Mouse (Mus musculus): ENCODE measurements around the gene Gpc6.
"Not testable (repeated sequence)": the region's sequence is repeated elsewhere in the genome, so short reads cannot be mapped to it uniquely, and the experiment has no call there.

Gene Gpc6

DNA sequence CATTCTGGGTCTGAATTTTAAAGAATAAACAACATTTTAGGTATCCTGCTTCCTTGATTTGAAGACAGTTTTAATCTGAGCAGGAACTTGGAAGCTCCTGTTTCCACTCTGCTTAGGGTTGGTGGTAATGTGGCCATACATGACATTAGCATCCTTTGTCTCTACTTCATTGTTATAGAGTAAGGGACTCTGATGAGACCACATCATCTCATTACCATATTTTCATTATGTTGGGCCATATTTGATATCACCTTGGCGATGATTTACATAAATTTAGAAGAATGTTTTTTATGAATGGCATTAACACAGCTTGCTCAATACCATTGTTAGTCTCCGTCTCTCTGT lies 436.8 kb downstream of the Gpc6 start:
- in situ Hi-C loops (cut with MboI, MseI) = no loop called here

DNA sequence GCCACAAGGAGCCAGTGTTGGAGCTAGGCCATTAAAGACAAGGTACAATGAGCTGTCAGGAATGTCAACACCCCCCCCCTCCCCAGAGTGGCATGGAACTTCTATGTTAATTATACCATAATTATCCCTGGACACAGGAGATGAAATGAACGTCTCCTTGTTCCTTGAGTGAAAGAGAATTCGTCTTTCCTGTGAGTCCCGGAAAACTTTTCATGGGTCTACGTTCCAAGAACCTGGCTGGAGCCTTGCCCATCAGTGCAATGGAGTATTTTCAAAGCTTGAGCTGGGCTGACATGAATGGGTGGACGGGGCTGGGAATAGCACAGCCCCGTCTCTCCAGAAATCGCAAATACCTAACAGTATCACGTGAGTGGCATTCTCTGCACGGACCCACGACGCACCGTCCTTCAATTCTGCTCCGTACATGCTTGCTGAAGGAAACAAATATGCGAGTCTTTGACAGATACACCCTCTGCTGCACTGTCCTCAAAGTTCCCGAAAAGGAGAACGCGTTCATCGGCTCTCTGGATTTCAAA lies 444.3 kb downstream of the Gpc6 start:
- in situ Hi-C loops (cut with MboI, MseI) = no loop called here

DNA sequence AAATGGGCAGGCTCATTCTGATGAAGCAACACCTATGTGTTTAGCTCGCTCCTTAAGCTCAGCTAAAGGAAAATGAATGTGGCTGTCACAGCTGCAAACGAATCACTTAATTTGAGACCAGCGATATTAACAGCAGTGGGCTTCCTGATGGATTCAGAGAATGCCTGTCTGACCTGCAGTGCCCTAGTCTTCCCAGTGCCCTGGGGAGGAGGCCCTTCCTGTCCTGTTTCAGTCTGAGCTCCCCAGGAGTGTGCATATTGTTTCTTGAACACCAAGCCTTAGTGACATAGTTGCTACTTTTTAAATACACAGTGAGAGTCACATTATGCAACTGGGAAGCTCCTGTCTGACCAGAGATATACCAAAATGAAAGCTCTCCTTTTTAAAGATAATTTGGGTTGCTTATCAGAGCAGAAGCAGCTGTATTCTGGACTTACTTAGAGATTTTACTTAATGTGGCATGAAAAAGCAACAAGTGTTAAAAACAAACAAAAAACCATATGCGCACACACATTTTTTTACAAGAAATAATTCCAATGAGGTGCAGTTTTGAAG lies 451.8 kb downstream of the Gpc6 start:
- in situ Hi-C loops (cut with MboI, MseI) = no loop called here

- in situ Hi-C loops (cut with MboI, MseI) = loop anchor here (10.0 kb wide), 1 partner anchor 295 kb away; no protein-coding TSS in a partner anchor
Measured at GRCm38 (mm10) chr14:117379979-117380378, 454.9 kb downstream of the Gpc6 start.

GRCm38 (mm10) chr14:117383188-117383587 lies 458.1 kb downstream of the Gpc6 start:
- in situ Hi-C loops (cut with MboI, MseI) = loop anchor here (10.0 kb wide), 1 partner anchor 292 kb away; no protein-coding TSS in a partner anchor

- in situ Hi-C loops (cut with MboI, MseI) = loop anchor here (10.0 kb wide), 1 partner anchor 291 kb away; no protein-coding TSS in a partner anchor
Measured at GRCm38 (mm10) chr14:117384096-117384770, 459.1 kb downstream of the Gpc6 start.

DNA sequence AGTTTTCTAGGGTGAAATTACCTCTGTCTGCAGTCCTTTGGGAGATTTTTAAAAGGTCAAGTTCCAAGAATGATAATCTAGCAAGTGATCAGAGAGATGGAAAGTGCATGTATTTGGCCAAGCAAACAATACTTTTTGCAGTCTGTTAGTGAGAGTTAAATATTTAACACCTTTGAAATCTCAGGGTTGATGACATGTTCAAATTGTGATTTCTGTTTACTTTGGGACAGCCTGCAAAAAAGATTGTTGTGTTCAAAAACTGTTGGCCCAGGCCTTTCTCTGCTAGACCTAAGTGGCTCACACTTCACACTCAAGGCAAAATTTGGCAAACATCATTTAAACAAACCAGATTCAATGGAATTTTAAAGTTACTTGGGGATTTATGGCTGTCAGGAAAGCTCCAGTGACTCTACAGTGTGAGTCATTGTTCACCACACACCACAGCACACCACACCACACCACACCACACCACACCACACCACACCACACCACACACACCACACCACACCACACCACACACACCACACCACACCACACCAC lies 460.7 kb downstream of the Gpc6 start:
- in situ Hi-C loops (cut with MboI, MseI) = loop anchor here (10.0 kb wide), 1 partner anchor 289 kb away; no protein-coding TSS in a partner anchor

GRCm38 (mm10) chr14:117390794-117391320 lies 465.7 kb downstream of the Gpc6 start:
- in situ Hi-C loops (cut with MboI, MseI) = no loop called here

GRCm38 (mm10) chr14:117391412-117391811 lies 466.3 kb downstream of the Gpc6 start:
- in situ Hi-C loops (cut with MboI, MseI) = no loop called here

- in situ Hi-C loops (cut with MboI, MseI) = no loop called here
Measured at GRCm38 (mm10) chr14:117397165-117397564, 472.1 kb downstream of the Gpc6 start.

DNA sequence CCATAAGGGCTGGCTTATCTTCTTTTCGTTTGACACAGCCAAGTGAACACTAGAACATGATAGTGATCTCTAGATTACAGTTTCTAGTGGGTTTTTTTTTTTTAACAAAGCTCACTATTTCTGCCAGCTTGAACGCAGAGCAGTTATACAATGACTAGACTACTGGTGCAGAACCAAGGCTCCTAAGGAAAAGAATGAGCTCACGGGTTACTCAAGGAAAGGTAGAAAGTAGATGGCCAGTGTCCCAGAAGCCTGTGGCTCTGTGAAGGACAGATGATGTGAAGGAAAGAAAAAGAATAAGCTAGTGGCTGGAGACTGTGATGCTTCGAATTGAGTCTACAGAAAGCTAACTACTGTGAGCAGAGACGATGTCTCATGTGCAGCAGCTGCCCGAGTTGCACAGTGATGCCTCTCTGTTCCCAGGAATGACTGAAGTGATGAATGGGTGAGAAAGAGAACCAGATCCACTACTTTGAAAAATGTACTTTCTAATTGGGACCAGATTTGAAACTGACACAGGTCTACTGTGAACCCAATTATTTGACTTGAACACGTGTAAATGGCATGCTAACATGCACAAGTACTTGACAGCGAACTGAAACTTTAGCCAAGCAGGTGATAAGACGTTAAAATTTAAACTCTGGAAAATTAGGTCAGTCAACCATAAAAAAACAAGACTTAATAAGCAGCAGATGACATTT lies 482.9 kb downstream of the Gpc6 start:
- in situ Hi-C loops (cut with MboI, MseI) = no loop called here

DNA sequence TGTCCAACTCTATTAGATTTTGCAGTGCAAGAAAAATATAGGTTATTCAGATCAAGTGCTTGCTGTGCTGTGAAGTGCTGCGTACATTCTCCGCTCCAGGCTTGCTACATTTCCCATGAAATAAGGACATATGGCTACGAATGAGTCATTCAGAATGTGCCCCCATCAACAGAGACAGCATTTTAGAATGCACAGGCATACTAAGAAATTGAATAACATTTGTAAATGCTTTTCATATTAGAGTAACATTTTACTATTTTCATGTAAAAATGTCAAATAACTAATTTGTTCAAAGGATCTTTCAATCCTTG lies 483.4 kb downstream of the Gpc6 start:
- in situ Hi-C loops (cut with MboI, MseI) = no loop called here

- in situ Hi-C loops (cut with MboI, MseI) = no loop called here
Measured at GRCm38 (mm10) chr14:117409778-117410177, 484.7 kb downstream of the Gpc6 start.

DNA sequence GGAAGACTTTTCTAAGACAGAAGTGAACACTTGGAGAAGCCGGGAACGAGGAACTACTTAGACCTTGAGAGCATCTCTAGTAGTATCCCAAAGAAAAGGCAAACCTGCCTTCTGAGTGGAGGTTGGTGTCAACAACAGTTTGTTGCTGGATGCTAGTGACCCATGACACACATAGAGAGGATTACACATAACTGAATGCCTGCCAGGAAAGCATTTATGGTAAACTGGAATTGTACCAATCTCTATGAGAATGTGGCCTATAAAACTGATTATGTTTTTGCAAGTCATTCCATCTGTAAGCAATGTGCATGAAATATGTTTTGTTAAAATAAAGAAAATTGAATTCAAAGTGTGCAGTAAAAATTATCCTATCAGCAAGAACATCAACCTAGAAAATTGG lies 485.4 kb downstream of the Gpc6 start:
- in situ Hi-C loops (cut with MboI, MseI) = no loop called here

DNA sequence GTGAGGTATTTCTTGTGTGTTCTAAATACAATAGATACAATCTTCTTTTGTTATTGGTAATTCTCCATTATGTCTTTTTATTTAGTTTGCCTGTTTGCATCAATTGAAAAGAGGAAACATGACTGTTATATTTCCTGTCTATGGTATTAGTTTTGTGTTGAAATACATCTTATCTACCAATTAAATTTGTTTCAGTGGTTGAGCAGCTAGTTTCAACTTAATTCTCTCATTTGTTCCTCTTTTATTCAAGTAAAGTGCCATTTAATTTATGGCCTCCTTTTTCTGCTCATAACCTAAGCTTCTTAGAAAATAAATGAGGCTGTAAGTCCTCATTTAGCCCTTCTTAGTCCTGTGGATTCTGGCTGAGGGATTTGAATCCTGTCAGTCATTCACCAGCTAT lies 489.9 kb downstream of the Gpc6 start:
- in situ Hi-C loops (cut with MboI, MseI) = no loop called here

GRCm38 (mm10) chr14:117419561-117420218 lies 494.6 kb downstream of the Gpc6 start:
- in situ Hi-C loops (cut with MboI, MseI) = loop anchor here (10.0 kb wide), 1 partner anchor 1115 kb away; no protein-coding TSS in a partner anchor

DNA sequence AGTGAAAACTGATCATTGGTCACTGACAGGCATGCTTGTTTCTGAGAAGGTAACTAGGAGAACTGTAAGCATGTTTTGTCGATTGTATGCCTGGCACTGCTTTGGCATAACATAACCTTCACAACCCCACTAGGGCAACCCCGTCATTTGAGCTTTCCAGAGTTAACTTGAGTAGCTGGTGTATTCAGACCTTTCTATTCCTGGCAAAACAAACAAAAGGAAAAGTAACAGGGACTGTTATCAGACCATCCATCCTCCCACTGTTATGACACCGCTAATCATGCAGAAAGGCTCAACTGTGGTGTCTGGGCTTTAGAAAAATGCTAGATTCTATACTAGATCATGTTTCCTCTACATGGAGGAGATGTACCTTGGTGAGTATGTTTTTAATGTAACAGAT lies 496.1 kb downstream of the Gpc6 start:
- in situ Hi-C loops (cut with MboI, MseI) = loop anchor here (10.0 kb wide), 1 partner anchor 1116 kb away; no protein-coding TSS in a partner anchor

GRCm38 (mm10) chr14:117426116-117426515 lies 501.0 kb downstream of the Gpc6 start:
- in situ Hi-C loops (cut with MboI, MseI) = loop anchor here (10.0 kb wide), 1 partner anchor 1121 kb away; no protein-coding TSS in a partner anchor

DNA sequence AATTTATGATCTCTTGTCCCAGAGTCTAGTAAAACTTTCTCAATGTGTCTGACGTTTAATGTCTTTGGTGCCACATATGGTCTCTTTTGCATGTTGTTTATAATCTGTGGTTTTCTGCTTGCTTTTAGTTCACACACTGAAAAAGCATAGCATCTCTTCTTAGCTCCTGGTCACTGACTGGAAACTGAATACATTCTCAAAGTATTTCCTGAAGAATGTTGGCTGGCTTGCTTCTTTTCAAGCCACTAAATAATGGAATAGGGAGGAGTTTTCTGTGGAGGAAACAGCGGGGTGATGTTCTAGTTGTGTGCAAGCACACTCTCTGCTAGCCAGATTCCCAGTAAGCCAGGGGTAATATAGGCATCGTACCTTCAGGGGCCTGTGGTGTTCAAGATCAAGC lies 502.7 kb downstream of the Gpc6 start:
- in situ Hi-C loops (cut with MboI, MseI) = loop anchor here (10.0 kb wide), 1 partner anchor 1123 kb away; no protein-coding TSS in a partner anchor

GRCm38 (mm10) chr14:117435739-117436138 lies 510.6 kb downstream of the Gpc6 start:
- in situ Hi-C loops (cut with MboI, MseI) = no loop called here

GRCm38 (mm10) chr14:117446675-117447231 lies 521.6 kb downstream of the Gpc6 start:
- in situ Hi-C loops (cut with MboI, MseI) = not testable (repeated sequence)

Data from regulatory T cell (primary cell).